Mouse (Mus musculus) liver, embryonic 12.5 days (tissue): ENCODE measurements around the gene Gm20937. TPM values are rescaled to one million over a fixed set of nuclear protein-coding genes. Genes with fewer than 3 reads are reported as not detected.
"Not testable (repeated sequence)": the region's sequence is repeated elsewhere in the genome, so short reads cannot be mapped to it uniquely, and the experiment has no call there.

Source experiments
- ATAC-seq: fragments of 200-750 bp; cut with Nextera tagmentation; 2 replicates; pipeline ENCODE4 v1.8.0; 2017; ENCODE audit warnings: moderate number of reproducible peaks, mild to moderate bottlenecking, moderate library complexity
- H3K27ac ChIP-seq: fragments of 300-500 bp; sonication (generic); 2 replicates; pipeline ENCODE4 v1.5.1; 2016; ENCODE audit warnings: mild to moderate bottlenecking
- H3K27me3 ChIP-seq: fragments of 300-500 bp; sonication (generic); replicated peaks from 2 replicates; pipeline ENCODE4 v1.6.1; 2016; ENCODE audit warnings: mild to moderate bottlenecking, moderate library complexity
- H3K36me3 ChIP-seq: fragments of 300-500 bp; sonication (generic); 2 replicates; pipeline ENCODE4 v1.6.1; 2016; ENCODE audit warnings: mild to moderate bottlenecking, moderate library complexity
- H3K4me1 ChIP-seq: fragments of 300-500 bp; sonication (generic); 2 replicates; pipeline ENCODE4 v1.6.1; 2016
- H3K4me2 ChIP-seq: fragments of 300-500 bp; sonication (generic); 2 replicates; pipeline ENCODE4 v1.6.1; 2016; ENCODE audit warnings: mild to moderate bottlenecking, moderate library complexity
- H3K4me3 ChIP-seq: fragments of 300-500 bp; sonication (generic); 2 replicates; pipeline ENCODE4 v1.5.1; 2016; ENCODE audit warnings: mild to moderate bottlenecking, moderate library complexity
- H3K9ac ChIP-seq: fragments of 300-500 bp; sonication (generic); 2 replicates; pipeline ENCODE4 v1.6.1; 2016; ENCODE audit warnings: mild to moderate bottlenecking, moderate library complexity
- H3K9me3 ChIP-seq: fragments of 300-500 bp; sonication (generic); replicated peaks from 2 replicates; pipeline ENCODE4 v1.6.1; 2016; ENCODE audit warnings: mild to moderate bottlenecking, moderate library complexity
- WGBS: fragments of 180-500 bp; shearing (Covaris S2); methylation state at CpG from one replicate; pipeline ENCODE4 v1.1.7; 2016; ENCODE audit not compliant: insufficient replicate concordance; 5-methylcytosine and 5-hydroxymethylcytosine counted together
- polyA plus RNA-seq: library from polyadenylated mRNA; unstranded; fragments of >200 nt; fragmentation: Nextera tagmentation; extraction: Ambion mirVana; gene quantifications from 2 replicates; pipeline ENCODE4 v1.2.1, GENCODE M21; 2016

The Gm20937 gene
- not detected in 2 replicates for polyA plus RNA-seq

GRCm38 (mm10) chrY:68294798-68295197, at the start of gene Gm20937:
Gm20937 (minus strand) TSS chrY:68294898.
- ATAC-seq, H3K27ac ChIP-seq, H3K4me3 ChIP-seq, H3K27me3 ChIP-seq, H3K36me3 ChIP-seq, H3K9me3 ChIP-seq, H3K9ac ChIP-seq, H3K4me1 ChIP-seq, H3K4me2 ChIP-seq: not testable (repeated sequence)
- WGBS = no CpG with 5 or more reads among the region's 6 CpGs

Other genes with a start within 250 kb of the Gm20937 start
- not detected in 2 replicates for gene Gm20816, start 243.1 kb upstream of the Gm20937 start, polyA plus RNA-seq